Mouse (Mus musculus) cerebellum, adult 2 months (tissue): ENCODE results near the gene Actl7a.

Experiments used
- CTCF ChIP-seq: fragments of 200-500 bp; IDR thresholded peaks from 2 replicates; pipeline ENCODE4 v1.5.1; 2011; ENCODE audit warnings: low read depth, mild to moderate bottlenecking, control low read depth, low read length, moderate library complexity, borderline replicate concordance; ENCODE audit not compliant: insufficient read depth
- POLR2A ChIP-seq: fragments of 200-500 bp; IDR thresholded peaks from 2 replicates; pipeline ENCODE4 v1.6.1; 2011; ENCODE audit warnings: low read length, control low read depth, borderline replicate concordance; ENCODE audit not compliant: insufficient read depth

- no peak for TF ChIP-seq POLR2A
- no peak for TF ChIP-seq CTCF
These were observed 3.1 kb downstream of the Actl7a start for GRCm38 (mm10) chr4:56746345-56746744.
